Mouse (Mus musculus) CH12.LX (cell line): ENCODE measurements at regions not wholly inside any gene's neighbourhood (a gene's known extent, or its start where the extent isn't known, plus 50 kb on each side); places are given as distances from the start of the nearest gene placed in this dataset.

Experiments used
- CTCF ChIP-seq, 2 experiments: IDR thresholded peaks in 1 of 2; conservative IDR thresholded peaks in 1 of 2; 2 replicates each; pipeline ENCODE4 v1.5.1; 2011 to 2012; ENCODE audit warnings: low read depth in 2 of 2, low read length in 2 of 2, improper control_type of control experiment in 1 of 2, inconsistent platforms in 1 of 2, mild to moderate bottlenecking in 1 of 2, moderate library complexity in 1 of 2
- E2F4 ChIP-seq: IDR thresholded peaks from 2 replicates; pipeline ENCODE4 v1.6.1; 2011; ENCODE audit warnings: low read depth, low read length, improper control_type of control experiment; ENCODE audit not compliant: insufficient replicate concordance
- POLR2AphosphoS2 ChIP-seq: IDR thresholded peaks from 2 replicates; pipeline ENCODE4 v1.6.1; 2011; ENCODE audit warnings: low read depth, low read length, improper control_type of control experiment

DNA sequence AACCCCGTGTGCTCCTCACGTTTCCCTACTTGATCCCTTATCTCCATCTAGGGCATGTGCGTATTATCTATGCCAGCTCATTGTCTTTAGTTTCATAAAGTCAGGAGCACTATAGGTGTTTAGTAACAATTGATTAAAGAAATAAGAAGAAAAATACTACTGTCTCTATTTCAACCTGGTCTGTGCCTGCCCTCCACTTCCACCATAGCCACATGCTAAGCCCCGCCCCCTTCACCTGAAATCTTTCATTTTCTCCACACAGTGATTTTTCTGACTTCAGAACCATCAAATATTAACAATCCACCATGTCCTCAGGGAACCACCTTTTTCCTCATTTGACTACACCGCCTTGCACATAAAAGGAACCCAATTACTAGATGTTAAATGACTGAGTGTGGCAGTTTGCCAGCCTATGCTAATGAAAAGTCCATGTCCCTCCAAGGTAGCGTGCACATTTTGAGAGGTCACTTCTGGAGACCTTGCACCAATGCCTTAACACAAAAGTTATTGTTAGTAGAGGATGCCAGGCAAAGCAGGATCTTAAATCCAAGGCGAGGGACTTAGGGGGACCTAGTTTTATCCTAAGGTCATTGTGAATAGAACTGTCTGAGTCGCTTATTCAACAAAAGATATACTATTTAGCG, 420.1 kb downstream of the Rapgef2 start:
- no peak for TF ChIP-seq CTCF (conservative IDR thresholded peaks at IDR 0.05 in 1 of 2, IDR thresholded peaks at IDR 0.05 in 1 of 2; ENCODE audit: low read depth in 2 of 2, low read length in 2 of 2)
- no peak for TF ChIP-seq POLR2AphosphoS2
- TF ChIP-seq E2F4, result no peak
